Mouse (Mus musculus): ENCODE measurements at regions not wholly inside any gene's neighbourhood (a gene's known extent, or its start where the extent isn't known, plus 50 kb on each side); places are given as distances from the start of the nearest gene placed in this dataset.

DNA sequence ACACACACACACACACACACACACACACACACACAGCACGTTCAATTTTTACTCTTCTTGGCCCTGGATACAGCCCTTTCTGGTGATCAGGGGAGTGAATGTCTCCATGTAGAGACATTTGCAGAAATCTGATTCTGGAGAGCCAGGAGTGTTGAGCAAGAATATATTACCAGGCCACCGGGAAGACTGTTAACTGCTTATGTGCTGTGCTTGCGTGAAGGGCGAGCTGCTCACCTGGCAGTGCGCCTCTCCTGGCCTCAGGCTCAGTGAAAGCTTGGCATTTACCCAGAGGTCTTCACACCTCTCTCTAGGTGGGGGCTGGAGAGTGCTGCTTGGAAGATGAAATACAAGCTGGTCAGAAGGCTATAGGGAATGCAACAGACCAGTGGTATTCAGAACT lies 332.4 kb upstream of the Tet2 start:
- no peak for DNase-seq

DNA sequence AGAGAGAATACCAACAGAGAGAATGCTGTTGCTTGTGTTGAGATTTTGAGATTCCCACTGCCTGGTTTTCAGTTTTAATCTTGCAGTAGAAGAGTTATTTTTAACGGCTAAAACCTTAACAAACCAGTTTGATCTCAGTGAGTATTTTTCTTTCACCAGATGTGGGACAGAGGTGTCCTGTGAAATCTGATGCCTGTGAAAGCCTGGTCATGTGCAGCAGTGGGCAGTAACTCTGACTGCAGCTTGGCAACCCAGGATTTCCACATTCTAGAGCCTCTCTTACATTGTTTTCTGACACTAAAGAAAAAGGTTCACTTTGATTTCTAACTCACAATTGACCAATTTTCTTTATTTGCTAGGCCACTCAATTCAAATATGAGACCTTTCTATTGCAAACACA lies 335.7 kb upstream of the Tet2 start:
- no peak for DNase-seq

DNA sequence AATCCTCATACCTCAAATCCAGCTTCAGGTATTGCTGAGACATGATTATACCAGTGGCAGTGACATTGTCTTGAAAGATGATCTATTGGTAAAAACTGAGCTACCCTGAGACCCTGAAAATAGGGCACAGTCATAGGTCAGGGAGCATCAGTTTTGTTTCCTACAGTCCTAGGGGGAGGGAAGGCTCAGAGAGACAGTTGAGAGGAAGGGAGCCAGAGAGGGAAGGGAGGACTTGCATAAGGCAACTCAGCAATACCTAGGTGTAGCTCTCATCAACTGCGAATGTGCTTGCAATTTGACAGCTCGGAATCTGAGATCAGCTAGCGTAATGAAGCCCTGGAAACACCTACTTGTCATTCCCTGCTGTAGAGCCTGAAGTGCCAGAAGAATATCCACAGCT lies 334.4 kb upstream of the Cxxc4 start:
- DNase-seq, result no peak

DNA sequence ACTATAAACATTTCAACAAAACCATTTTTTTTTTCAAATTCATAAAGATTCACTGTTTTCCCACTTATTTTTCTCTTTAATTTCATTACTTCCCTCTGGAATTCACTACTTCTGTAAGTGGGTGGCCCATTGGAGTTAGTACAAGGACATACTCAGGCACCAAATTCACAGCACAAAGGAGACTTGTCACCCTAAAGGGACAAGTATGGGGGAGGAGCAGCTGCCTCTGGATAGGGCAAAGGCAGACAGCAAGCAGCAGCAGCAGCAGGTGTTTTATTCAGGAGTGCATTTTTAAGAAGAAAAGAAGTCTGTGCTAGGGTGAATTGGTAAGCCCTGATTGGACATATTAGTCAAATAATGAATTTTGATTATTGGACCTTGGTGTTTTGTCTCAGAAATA lies 314.1 kb upstream of the Cxxc4 start:
- no peak for DNase-seq

DNA sequence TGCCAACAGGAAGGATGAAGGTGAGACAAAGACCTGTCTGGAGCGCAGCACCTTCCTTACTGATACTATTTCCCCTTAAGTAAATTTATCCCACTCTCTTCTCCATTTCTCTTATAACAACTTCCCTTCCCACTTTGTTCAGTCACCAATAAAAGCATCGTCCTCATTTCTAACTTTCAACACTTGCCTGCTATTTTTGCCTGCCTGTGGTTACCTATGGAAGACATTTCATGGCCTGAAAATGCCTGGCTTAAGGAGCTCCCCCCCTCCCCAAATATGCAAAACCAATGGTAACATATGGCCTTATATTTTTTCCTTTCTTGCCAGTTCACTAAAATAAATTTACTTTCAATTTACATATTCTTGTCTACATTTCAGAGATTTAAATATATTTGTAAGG lies 271.0 kb upstream of the Cxxc4 start:
- DNase-seq, result no peak

DNA sequence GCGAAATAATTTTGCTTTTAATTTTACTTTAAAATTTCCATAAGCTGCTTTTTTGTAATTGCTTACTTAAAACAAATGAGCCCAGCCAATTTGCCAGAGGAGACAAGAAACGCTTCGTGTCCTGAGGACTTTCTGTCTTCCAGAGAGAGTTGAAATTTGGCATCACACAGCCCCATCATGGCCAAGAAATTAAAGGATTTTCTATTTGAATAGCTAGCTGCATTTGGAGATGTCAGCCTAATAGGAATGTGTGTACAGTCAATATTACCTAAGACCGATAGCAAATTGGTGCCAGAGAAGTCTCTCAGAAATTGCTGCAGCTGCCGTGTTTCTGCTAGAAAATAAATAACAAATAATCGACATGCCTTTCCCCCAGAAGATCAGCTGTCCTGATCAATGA lies 268.1 kb upstream of the Cxxc4 start:
- DNase-seq, result no peak

DNA sequence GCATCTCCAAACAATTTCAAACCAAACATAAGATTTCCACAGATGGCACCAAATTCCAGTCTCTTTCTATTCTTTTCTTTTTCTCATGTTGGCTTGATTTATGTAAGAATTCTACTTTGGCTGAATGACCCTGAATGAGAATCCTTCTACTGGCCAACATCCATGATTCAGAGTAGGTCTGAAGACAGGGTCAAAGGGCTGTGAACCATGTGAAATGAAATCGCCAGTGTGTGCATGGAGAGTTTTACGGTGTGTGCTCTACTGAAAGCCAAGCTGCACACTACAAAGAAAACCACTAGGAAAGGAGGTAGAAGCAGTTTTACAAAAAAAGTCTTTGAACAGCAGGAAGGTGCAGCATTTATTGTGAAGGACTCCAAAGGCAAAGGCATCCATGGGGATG lies 263.5 kb upstream of the Cxxc4 start:
- DNase-seq, result no peak

DNA sequence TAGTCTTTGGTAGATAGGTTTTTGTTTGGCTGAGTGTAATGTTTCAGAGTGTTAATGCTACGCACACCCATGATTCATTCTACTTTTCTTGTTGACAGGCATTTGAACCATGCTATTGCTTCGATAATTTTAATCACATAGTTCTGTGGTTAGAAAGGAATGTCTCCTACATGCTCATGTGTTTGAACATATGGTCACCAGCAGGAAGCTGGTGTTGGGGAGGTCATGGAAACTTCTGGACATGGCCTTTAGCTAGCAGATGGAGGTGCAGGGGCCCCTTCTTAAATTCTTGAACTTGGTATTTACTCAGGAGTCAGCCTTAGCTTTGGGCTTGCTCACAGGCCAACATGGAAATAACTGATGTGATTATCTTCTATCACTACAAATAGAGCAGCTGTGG lies 248.6 kb upstream of the Cxxc4 start:
- DNase-seq, result no peak

DNA sequence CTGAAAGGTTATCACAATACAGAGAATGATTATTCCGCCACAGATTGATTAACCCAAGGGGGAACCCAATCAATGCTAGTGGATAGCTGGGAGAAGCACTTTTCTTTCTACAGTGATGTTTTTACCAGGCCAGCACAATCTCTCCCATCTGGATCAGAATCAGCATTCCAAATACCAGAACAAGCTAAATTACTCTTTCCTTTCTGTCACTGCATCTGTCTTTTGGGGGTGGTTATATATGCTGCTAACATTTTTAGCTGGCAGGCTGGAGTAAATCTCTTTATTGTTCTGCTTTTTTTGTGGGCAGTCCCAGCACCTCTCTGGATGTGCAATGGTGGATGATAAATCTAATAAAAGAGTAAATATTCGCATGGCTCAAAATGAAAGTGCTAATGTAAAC lies 242.3 kb upstream of the Cxxc4 start:
- no peak for DNase-seq

DNA sequence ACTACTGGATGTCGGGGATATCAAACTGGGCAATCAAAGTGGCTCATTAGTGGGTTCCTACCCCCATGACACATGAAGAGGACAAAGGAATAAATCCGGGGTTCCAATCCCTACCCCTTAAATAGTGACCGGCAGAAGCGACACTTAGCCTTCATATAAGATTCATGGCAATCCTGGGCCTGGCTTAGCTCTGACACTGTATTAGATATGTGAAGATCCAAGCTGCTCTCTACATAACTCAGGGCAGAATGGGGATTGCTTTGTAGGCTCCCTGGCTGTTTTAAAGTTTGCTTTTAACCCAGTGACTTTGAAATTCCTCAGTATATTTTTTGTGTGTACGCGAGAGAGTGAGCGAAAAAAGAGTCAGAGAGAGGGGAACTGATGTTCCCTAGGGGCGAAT lies 236.3 kb upstream of the Cxxc4 start:
- DNase-seq, result no peak

DNA sequence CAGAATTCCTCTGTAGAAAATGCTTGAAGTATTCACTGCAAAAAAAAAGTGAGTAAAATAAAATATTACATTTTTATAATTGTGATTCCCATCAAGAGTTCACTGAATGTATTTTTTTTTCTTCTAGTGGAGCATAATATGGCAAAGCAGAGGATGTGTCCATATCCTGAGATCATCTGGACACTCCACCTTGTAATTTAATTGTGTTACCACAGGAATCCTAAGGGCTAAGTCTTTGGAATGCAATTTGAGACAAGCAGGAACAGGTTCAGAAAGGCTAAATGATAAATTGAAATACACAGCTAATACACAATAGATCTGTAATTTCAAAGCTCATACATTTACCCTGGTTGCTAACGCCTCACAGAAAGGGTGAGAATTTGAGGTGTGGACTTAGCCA lies 235.7 kb upstream of the Cxxc4 start:
- DNase-seq, result no peak

DNA sequence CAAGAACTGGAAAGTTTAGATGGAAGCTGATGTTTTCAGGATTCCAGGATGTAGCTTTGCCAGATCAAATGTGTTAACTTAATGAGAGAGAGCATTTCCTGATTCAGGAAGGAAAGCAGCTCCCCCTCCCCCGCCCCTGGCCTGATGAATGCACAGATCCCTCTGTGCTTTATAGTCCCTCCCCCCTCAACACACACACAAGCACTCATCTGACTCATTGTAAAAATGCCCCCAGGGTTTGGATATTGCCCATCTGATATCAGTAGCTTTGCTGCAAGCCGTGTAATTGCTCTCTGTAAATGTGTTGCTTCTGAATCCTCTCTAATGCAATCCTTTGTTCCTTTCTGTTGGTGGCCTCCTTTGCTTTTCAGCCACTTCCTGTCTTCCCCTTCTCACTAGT lies 221.5 kb upstream of the Cxxc4 start:
- DNase-seq, result no peak

DNA sequence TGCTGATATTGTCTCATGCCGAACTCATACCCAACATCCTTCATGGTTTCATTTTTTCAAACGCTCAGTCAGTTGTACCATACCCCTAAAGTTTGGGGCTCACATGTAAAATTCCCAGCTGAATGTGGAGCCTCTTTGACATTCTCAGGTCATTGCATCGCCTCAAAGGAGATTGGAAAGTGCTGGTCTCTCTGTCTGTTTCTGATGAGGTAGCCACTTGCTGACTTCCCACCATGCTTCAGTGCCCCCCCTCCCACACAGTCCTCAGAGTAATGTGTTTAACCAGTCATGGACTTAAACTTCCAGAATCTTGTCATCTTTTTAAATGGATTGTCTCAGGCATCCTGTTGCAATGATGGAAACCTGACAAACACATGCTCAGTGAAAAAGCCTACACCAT lies 220.9 kb upstream of the Cxxc4 start:
- DNase-seq, result no peak

DNA sequence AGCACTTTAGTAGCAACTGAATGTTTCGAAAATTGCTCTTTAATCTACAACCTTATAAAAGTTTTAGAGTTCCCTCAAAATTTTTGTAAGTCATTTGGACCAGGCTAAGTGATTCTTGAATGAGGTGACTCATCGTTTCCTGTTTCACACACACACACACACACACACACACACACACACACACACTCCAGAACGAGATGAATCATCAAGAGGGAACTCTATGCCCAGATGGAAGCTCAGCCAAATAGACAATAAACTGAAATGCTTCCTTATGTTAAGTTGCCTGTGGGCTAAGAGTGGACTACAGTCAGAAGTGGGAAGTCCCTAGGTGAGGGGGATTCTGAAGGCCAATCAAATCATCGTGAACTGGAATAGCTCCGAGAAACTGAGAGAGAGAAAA lies 202.4 kb upstream of the Cxxc4 start:
- no peak for DNase-seq

DNA sequence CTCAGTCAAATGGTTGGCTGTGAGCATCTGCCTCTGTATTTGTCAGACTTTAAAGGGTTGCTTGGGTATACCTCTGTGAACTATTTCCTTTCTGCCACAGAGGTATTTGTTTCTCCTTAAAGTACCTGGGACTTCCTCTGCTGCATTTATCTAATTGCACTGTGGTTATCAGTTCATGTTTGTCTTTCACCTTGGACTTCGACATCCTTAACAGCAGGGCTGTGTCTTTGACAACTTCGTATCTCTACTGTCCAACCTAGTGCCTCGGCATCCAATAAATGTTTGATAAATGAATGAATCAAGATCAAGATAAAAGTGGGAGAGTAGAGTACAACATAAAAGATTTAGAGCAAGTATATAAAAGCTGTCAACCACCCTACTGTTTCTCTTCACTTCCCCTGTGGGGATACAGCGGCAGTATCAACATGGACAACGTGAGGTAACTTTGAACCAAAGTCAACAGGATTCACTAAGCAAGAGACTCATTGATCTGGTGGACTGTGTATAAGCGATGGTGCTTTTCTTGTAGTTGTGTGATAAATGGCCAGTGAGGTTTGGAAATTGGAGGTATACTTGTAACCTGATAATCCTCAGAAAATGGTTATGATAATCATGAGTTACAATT lies 199.9 kb upstream of the Cxxc4 start:
- no peak for DNase-seq

DNA sequence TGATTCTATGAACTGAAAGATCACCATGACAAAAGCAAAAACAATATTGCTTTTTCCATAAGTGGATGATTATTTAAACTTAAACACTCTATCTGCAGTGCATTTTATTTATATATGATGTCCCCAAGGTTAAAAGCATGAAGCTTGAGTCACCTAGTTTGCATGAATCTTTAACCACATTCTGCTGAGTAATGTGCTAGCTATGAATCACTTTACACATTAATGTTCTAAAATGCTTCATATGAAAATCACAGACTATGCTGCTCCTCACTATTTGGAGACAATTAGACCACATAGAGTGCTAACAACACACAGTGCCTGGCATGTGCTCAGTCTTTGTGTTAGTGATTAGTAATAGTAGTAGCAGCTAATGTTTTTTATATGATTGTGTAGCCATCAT lies 185.6 kb upstream of the Cxxc4 start:
- DNase-seq, result no peak

DNA sequence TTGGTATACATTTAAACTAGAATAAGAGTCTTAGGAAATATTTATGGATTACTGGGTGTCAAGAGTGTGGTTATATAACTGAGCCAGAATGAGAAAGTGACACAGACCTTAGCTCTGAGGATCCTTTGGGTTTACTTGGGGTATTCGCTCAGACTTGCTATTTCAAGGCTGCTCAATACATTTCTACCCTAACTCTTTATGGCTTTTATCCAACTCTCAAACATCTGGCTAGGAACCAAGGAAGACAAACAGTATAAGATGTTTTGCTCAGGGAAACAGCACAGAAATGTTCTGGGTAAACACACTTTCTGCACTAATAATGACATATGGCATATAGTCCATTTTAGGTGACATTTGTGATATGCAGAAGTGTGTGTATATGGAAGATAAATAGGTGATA lies 153.8 kb upstream of the Cxxc4 start:
- no peak for DNase-seq

DNA sequence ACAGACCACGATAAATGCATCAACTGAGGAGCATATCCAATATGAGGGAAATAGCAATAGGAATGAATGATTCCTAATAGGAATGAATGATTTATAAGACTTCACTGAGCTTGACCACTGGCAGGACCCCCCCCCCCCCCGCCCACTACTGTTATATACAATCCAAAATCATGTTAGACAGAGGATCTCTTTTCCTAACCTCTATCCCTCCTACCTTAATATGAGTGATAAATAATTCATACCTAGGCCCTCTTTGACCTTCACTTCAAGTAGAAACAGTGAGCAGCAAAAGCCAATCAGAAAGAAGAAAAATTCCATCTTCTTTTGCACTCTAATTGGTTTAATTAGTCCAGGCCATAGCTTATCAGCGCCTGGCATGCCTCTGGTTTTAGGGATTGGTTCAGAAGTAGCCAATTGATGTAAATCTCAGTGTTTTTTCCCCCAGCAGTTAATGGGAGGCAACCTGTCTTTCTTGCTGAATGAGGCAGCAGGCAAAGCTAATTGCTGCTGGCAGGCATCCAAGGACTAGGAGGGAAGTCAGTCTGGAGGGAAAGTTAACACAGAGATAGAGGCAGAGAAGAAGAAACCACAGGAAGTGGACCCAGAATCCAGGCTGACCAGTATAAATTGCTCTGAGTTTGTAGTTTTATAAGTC lies 136.7 kb upstream of the Cxxc4 start:
- no peak for DNase-seq

DNA sequence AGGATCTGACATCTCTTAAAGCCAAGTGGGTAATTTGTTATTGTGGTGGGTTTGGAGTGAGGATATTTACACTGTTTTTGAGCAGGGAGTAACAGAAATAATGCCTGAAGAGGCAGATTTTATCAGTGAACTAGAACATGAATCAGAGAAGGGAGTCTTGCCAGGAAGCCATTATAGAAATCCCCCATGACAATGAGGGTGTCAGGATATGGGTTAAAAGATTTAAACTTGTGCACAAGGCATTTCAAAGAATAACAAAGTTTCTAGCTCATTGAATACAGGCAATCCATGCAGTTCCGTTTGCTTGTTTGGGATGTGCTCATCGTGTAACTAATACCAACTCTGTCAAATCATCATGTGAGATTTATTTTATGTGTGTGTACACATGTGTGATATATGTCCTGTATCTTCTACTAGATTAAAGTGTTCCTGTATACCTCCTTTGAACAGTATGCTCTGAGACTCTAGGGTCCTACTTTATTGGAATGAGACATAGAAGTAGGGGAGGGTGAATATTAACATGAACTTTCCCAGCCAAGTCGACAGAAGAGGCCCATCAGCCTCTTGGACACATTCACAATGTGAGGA lies 134.0 kb upstream of the Cxxc4 start:
- no peak for DNase-seq

DNA sequence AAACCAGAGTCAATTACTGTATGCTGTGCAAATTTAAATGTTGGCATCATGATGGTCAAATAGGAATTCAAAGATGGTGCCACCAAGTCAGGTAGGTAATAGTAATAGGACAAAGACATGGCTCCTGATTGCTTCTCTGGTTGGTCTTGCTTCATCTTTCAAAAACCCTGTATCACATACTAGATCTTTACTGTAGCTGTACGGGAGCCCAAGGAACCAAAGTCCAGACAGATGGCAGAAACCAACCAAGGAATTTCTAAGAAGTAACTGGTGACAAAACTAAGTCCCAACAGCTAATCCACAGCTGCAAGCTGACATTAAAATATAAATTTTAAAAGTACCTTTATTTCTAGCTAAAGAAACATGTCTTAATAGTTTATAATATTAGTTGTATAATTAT lies 131.7 kb upstream of the Cxxc4 start:
- DNase-seq, result no peak

DNA sequence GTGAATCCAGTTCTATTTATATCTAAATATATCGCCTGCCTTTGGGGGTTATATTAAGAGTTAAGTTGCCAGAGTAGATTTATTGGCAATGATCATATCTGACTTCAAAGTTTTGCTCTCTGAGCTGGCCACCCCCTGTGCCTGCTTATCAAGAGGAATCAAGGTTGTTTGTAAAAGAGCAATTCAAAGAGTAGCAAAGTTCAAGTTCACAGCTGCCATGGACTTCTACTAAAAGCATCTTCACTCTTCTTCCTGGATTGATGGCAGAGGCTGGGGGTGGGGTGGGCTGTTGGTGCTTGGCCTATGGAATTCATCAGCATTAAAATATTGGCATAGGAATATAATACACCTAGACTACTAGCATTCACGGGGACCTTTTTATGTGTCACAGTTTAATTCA lies 131.2 kb upstream of the Cxxc4 start:
- no peak for DNase-seq

DNA sequence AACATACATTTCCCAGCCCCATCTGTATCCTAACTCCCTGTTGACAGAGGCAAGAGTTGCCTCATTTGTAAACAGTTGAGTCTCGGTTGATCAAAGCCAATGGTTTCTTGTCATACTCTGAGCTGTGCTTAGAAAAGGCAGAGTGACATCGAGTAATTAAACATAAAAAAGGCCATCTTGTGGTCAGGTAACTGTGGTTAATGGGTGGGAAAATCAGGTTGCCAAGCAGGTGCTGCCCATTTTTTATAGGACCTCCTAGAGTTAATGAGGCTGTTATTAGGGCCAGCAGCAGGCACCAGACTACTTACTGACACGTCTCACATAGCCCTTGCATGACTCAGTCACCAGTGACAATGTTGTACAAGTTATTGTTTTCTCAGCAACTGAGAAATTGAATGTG lies 130.7 kb upstream of the Cxxc4 start:
- DNase-seq, result no peak

DNA sequence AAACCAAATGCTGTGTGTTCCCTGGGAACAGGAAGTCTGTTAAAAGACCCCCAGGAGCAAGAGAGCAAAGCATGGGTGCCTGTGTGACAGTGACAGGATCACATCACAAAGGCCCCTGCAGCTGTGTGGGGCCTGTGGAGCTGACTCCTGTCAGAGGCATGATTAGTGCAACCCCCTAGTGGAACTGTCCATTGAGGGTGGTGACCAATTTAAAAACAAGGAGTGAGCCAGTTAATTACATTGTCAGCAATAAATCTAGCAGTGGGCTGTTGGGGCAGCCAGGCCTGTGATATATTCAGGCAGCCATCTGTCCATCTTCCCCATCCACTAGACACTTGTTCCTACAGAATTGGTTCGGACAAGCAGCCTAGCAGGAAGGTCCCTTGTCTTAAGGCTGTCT lies 121.8 kb upstream of the Cxxc4 start:
- DNase-seq, result no peak

DNA sequence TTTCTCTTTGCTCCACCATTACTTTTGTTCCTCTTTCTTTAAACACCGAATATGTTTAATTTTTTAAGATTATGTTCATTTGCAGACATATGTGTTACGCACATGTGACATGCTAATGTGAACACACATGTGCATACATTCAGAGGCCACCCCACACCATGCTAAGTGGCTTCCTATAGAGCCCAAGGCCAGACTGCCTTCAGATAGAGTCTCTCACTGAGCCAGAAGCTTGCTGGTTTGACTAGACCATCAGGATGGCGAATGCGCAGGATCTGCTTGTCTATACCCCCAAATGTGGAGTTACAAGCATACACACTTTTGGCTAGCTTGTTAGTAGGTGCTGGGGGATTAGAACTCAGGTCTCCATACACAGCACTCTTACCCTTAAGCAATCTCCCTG lies 121.3 kb upstream of the Cxxc4 start:
- no peak for DNase-seq

DNA sequence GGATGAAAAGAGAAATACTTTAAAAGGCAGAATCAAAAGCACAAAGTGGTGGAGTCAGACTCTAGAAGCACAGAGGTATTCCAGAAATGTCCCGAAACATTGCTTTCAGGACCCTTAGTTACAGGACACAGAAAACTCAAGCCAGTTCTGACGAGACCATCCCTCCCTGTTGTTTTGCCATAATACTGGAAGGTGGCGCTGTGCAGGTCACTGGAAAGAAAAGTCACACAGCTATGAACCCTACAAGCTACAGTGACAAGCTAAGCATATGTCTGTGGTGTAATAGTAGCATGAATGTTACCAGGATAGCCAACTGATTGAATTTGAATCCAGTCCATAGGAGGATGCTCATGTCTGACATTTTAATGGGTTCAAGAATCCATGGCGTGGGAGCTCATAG lies 117.4 kb upstream of the Cxxc4 start:
- no peak for DNase-seq
